Mouse (Mus musculus) heart, adult 2 months (tissue): ENCODE results near the gene Cog5.

Source experiments
- CTCF ChIP-seq: fragments of 200-600 bp; IDR thresholded peaks from 2 replicates; pipeline ENCODE4 v1.8.1; 2022; ENCODE audit warnings: antibody characterized with exemption, mild to moderate bottlenecking, moderate library complexity
- EP300 ChIP-seq: fragments of 200-500 bp; IDR thresholded peaks from 2 replicates; pipeline ENCODE4 v1.6.1; 2011; ENCODE audit warnings: low read depth, low read length, control low read depth; ENCODE audit not compliant: insufficient read depth
- POLR2A ChIP-seq: fragments of 200-500 bp; IDR thresholded peaks from 2 replicates; pipeline ENCODE4 v1.6.1; 2011; ENCODE audit warnings: mild to moderate bottlenecking, low read depth, low read length, control low read depth; ENCODE audit not compliant: insufficient read depth

GRCm38 (mm10) chr12:31983238-31983637, 328.6 kb downstream of the Cog5 start:
- TF ChIP-seq CTCF (no peak), POLR2A (no peak), EP300 (no peak)
